Mouse (Mus musculus) stomach, embryonic 16.5 days (tissue): ENCODE measurements at regions not wholly inside any gene's neighbourhood (a gene's known extent, or its start where the extent isn't known, plus 50 kb on each side); places are given as distances from the start of the nearest gene placed in this dataset.

Experiments
- ATAC-seq: fragments of 200-750 bp; cut with Nextera tagmentation; 2 replicates; pipeline ENCODE4 v1.8.0; 2017; ENCODE audit warnings: moderate number of reproducible peaks, moderate TSS enrichment; ENCODE audit not compliant: insufficient read depth, low FRiP score
- H3K27ac ChIP-seq: fragments of 300-500 bp; sonication (generic); 2 replicates; pipeline ENCODE4 v1.5.1; 2014; ENCODE audit warnings: low read length
- H3K27me3 ChIP-seq: fragments of 300-500 bp; sonication (generic); 2 replicates; pipeline ENCODE4 v1.6.1; 2014; ENCODE audit warnings: low read length, control low read depth, mixed read lengths; ENCODE audit not compliant: control insufficient read depth, insufficient read depth
- H3K36me3 ChIP-seq: fragments of 300-500 bp; sonication (generic); 2 replicates; pipeline ENCODE4 v1.6.1; 2014; ENCODE audit warnings: low read length; ENCODE audit not compliant: control insufficient read depth, insufficient read depth
- H3K4me1 ChIP-seq: fragments of 300-500 bp; sonication (generic); 2 replicates; pipeline ENCODE4 v1.6.1; 2014; ENCODE audit warnings: low read length, control low read depth, mixed read lengths; ENCODE audit not compliant: control insufficient read depth, insufficient read depth
- H3K4me2 ChIP-seq: fragments of 300-500 bp; sonication (generic); 2 replicates; pipeline ENCODE4 v1.6.1; 2014; ENCODE audit warnings: low read depth, low read length, mixed read lengths
- H3K4me3 ChIP-seq: fragments of 300-500 bp; sonication (generic); replicated peaks from 2 replicates; pipeline ENCODE4 v1.5.1; 2014; ENCODE audit warnings: mild to moderate bottlenecking, low read length
- H3K9ac ChIP-seq: fragments of 300-500 bp; sonication (generic); 2 replicates; pipeline ENCODE4 v1.6.1; 2014; ENCODE audit warnings: low read length
- H3K9me3 ChIP-seq: fragments of 300-500 bp; sonication (generic); replicated peaks from 2 replicates; pipeline ENCODE4 v1.6.1; 2016; ENCODE audit warnings: low read length, control low read depth; ENCODE audit not compliant: control insufficient read depth
- WGBS: fragments of 180-500 bp; shearing (Covaris S2); extraction: QIAGEN DNeasy Blood & Tissue Kit; methylation state at CpG from one replicate; pipeline ENCODE4 v1.1.7; 2014; 5-methylcytosine and 5-hydroxymethylcytosine counted together

- no peak overlapping the region for H3K9ac ChIP-seq
- no peak overlapping the region for H3K4me3 ChIP-seq
- no peaks in the 10 kb centered on the region for H3K27me3 ChIP-seq
- no peaks in the 10 kb centered on the region for H3K4me1 ChIP-seq
- no peaks in the 10 kb centered on the region for H3K36me3 ChIP-seq
- 61% methylated on average over 3 of the region's 3 CpGs for WGBS
- H3K9me3 ChIP-seq, result no peaks in the 10 kb centered on the region
- H3K4me2 ChIP-seq, result no peak overlapping the region
- ATAC-seq, result no peak
- no peak overlapping the region for H3K27ac ChIP-seq
These were observed 425.0 kb upstream of the Gm5150 start for GRCm38 (mm10) chr3:16431082-16431818.
